Mouse (Mus musculus) hindbrain, postnatal 0 days (tissue): ENCODE measurements at regions not wholly inside any gene's neighbourhood (a gene's known extent, or its start where the extent isn't known, plus 50 kb on each side); places are given as distances from the start of the nearest gene placed in this dataset.

Source experiments
- ATAC-seq: fragments of 200-750 bp; cut with Nextera tagmentation; 2 replicates; pipeline ENCODE4 v1.8.0; 2017; ENCODE audit warnings: mild to moderate bottlenecking, moderate TSS enrichment, moderate library complexity
- DNase-seq: peaks from one replicate; pipeline ENCODE4 v3.0.0-alpha.2; 2015; ENCODE audit warnings: low spot score
- H3K27ac ChIP-seq: fragments of 300-500 bp; sonication (generic); 2 replicates; pipeline ENCODE4 v1.5.1; 2014; ENCODE audit warnings: mild to moderate bottlenecking
- H3K27me3 ChIP-seq: fragments of 300-500 bp; sonication (generic); 2 replicates; pipeline ENCODE4 v1.6.1; 2014; ENCODE audit warnings: low read length, mixed read lengths; ENCODE audit not compliant: insufficient read depth
- H3K36me3 ChIP-seq: fragments of 300-500 bp; sonication (generic); 2 replicates; pipeline ENCODE4 v1.6.1; 2014; ENCODE audit warnings: low read length, mixed read lengths; ENCODE audit not compliant: insufficient read depth
- H3K4me1 ChIP-seq: fragments of 300-500 bp; sonication (generic); 2 replicates; pipeline ENCODE4 v1.6.1; 2014; ENCODE audit warnings: antibody characterized with exemption, low read length, mixed read lengths; ENCODE audit not compliant: insufficient read depth
- H3K4me2 ChIP-seq: fragments of 300-500 bp; sonication (generic); 2 replicates; pipeline ENCODE4 v1.6.1; 2014; ENCODE audit warnings: low read depth, mild to moderate bottlenecking, low read length, moderate library complexity, mixed read lengths
- H3K4me3 ChIP-seq: fragments of 300-500 bp; sonication (generic); 2 replicates; pipeline ENCODE4 v1.5.1; 2014; ENCODE audit warnings: low read length
- H3K9ac ChIP-seq: fragments of 300-500 bp; sonication (generic); replicated peaks from 2 replicates; pipeline ENCODE4 v1.6.1; 2014; ENCODE audit warnings: mild to moderate bottlenecking, low read length, moderate library complexity, mixed read lengths
- H3K9me3 ChIP-seq: fragments of 300-500 bp; sonication (generic); 2 replicates; pipeline ENCODE4 v1.6.1; 2016; ENCODE audit warnings: low read length, mixed read lengths
- CTCF ChIP-seq: IDR thresholded peaks from 2 replicates; pipeline ENCODE4 v1.5.1; 2016; ENCODE audit warnings: antibody characterized with exemption, control low read depth, low read depth
- WGBS: fragments of 180-500 bp; shearing (Covaris S2); extraction: QIAGEN DNeasy Blood & Tissue Kit; methylation state at CpG from one replicate; pipeline ENCODE4 v1.1.7; 2014; 5-methylcytosine and 5-hydroxymethylcytosine counted together

DNA sequence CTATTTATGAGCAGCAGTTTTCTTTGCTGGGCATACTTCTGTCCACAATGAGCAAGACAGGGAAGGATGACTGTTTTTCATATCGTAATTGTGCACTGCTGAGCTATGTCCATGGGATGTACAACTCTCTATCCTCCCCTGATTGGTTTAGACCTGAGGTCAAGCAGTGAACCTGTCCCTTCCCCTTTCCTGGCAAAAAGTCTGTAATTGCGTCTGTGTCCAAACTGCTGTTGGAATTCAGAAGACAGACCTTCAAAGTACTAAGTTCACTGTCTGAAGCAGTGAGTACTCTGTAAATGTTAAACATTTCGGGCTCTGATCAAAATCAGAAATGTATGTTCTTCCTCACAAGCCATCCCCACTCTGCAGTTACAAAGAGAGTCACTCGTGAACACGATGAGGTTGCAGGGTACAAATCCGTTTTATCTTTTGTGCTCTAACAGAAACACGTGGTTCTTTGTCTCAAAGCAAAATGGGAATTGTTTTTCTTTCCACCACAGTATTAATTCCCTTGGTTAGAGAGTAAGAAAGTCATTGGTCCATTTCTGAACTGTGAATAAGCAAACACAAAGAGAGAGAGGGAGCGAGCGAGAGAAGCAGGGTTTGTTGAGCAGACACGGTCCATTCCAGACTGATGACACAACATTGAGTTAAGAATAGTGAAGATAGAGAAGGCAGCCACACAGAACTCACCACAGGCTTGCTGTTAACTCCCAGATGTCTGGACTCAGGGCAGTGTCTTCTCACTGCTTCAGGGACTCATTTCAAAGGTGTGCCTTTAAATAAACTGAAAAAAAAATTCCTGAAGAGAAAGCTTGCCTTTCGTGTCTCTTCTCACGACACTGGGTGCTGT lies 70.4 kb upstream of the Ifne start:
- Histone ChIP-seq H3K4me1 (no peaks in the 10 kb centered on the region), H3K36me3 (no peaks in the 10 kb centered on the region), H3K9ac (no peak overlapping the region), H3K27ac (no peak overlapping the region), H3K4me2 (no peak overlapping the region), H3K9me3 (no peaks in the 10 kb centered on the region), H3K27me3 (no peaks in the 10 kb centered on the region), H3K4me3 (no peak overlapping the region)
- 43% methylated on average over 12 of the region's 12 CpGs for WGBS
- peak; percentile 32; the same call in 1 of the 2 replicates for ATAC-seq
- TF ChIP-seq CTCF = no peak
- peak; percentile 4 for DNase-seq

GRCm38 (mm10) chr4:88948027-88948859 lies 68.2 kb upstream of the Ifne start:
- 89% methylated on average over 4 of the region's 4 CpGs for WGBS
- H3K4me2 ChIP-seq = no peak overlapping the region
- ATAC-seq (no peak), DNase-seq (no peak)
- no peak overlapping the region for H3K9ac ChIP-seq
- H3K36me3 ChIP-seq = no peaks in the 10 kb centered on the region
- TF ChIP-seq CTCF = no peak
- H3K27me3 ChIP-seq = no peaks in the 10 kb centered on the region
- H3K4me3 ChIP-seq = no peak overlapping the region
- H3K4me1 ChIP-seq = no peaks in the 10 kb centered on the region
- no peaks in the 10 kb centered on the region for H3K9me3 ChIP-seq
- no peak overlapping the region for H3K27ac ChIP-seq

DNA sequence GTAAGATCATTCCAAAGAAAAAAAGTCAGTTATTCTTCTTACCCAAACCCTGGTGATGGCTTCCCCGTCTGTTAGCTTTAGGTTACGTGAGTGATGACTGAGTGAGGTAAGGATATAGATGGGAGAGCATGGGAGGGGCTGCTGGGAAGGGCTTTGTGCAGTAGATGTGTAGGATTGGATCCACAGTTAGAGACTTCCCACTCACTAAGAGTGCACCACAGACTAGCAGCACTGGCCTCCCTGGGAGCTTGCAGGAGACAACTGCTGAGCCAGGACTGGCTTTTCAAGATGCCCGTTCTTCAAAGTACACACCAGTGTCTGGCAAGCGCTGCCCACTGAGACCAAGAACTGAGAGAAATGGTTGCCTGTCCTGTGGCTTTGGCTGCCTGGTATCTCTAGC lies 62.0 kb upstream of the Ifne start:
- H3K27ac ChIP-seq = no peak overlapping the region
- WGBS = 81% methylated on average over 4 of the region's 4 CpGs

GRCm38 (mm10) chr4:88940670-88941069 lies 60.7 kb upstream of the Ifne start:
- WGBS = 79% methylated on average over 2 of the region's 2 CpGs

More for the DNA sequence above, 62.0 kb upstream of the Ifne start:
- no peaks in the 10 kb centered on the region for H3K4me1 ChIP-seq
- no peak overlapping the region for H3K4me3 ChIP-seq
- no peak for TF ChIP-seq CTCF
- ATAC-seq (no peak), DNase-seq (no peak)
- H3K9ac ChIP-seq = no peak overlapping the region
- no peaks in the 10 kb centered on the region for H3K36me3 ChIP-seq
- 0 out of 2 replicates have a peak, but pooled peaks cover 4% of the 10 kb centered on the region for H3K27me3 ChIP-seq
- no peak overlapping the region for H3K4me2 ChIP-seq
- no peaks in the 10 kb centered on the region for H3K9me3 ChIP-seq

DNA sequence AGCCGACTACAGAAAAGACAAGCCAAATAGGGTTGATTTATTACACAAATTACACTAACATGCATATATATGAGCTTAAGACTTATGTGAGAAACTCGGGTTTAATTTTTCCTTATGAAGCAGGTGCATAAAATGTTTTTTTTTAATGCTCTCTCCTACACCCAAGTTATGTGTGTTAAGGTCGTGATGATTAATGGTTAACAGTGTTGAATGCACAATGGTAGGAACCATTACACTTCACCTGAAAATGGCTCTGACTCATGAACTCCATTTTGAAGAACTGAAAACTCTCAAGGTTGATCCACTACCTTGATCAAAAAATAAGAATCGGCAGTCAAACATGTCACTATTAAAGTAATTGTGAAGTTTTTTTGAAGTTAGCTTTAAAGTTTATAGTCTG lies 59.4 kb upstream of the Ifne start:
- no peak overlapping the region for H3K4me3 ChIP-seq
- no peak overlapping the region for H3K9ac ChIP-seq
- WGBS = 68% methylated on average over 4 of the region's 4 CpGs

More at GRCm38 (mm10) chr4:88940670-88941069, 60.7 kb upstream of the Ifne start:
- Histone ChIP-seq H3K27ac (no peak overlapping the region), H3K9me3 (no peaks in the 10 kb centered on the region), H3K27me3 (0 out of 2 replicates have a peak, but pooled peaks cover 8% of the 10 kb centered on the region), H3K4me2 (no peak overlapping the region), H3K4me1 (no peaks in the 10 kb centered on the region), H3K9ac (no peak overlapping the region), H3K36me3 (no peaks in the 10 kb centered on the region), H3K4me3 (no peak overlapping the region)
- DNase-seq = no peak
- ATAC-seq = no peak
- no peak for TF ChIP-seq CTCF

DNA sequence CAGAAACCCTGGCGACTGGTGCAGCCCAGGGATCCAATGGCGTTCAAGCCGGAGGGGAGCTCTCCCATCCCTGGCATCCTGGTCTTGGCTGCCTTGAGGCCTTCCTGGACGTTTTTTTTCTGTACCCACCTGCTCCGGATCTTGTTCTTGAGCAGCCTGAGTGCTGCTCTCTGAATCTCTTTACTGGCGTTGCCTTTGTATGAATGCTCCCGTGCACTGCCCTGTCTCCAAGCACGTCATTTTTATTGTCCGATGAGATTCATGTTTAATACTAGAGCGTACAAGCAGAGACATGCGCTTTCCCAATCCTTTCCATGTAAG lies 58.7 kb upstream of the Ifne start:
- Histone ChIP-seq H3K9ac (peak overlapping the region; percentile 68), H3K27ac (peak overlapping the region; percentile 83), H3K4me1 (no peaks in the 10 kb centered on the region), H3K27me3 (peaks cover 14% of the 10 kb centered on the region; the same call in 1 of the 2 replicates), H3K4me2 (peak overlapping the region; percentile 75), H3K36me3 (no peaks in the 10 kb centered on the region), H3K9me3 (no peaks in the 10 kb centered on the region), H3K4me3 (peak overlapping the region; percentile 64)
- DNase-seq (no peak), ATAC-seq (peak; percentile 79; the same call in 1 of the 2 replicates)
- WGBS = 4% methylated on average over 11 of the region's 11 CpGs
- TF ChIP-seq CTCF = 0 out of 2 replicates have a peak, but pooled peaks have one; percentile 15

More for the DNA sequence above, 59.4 kb upstream of the Ifne start:
- H3K4me2 ChIP-seq = peak overlapping the region; percentile 75
- ATAC-seq = no peak
- no peak for TF ChIP-seq CTCF
- no peaks in the 10 kb centered on the region for H3K4me1 ChIP-seq
- H3K27me3 ChIP-seq = peaks cover 14% of the 10 kb centered on the region; the same call in 1 of the 2 replicates
- no peaks in the 10 kb centered on the region for H3K36me3 ChIP-seq
- no peak overlapping the region for H3K27ac ChIP-seq
- DNase-seq = no peak
- H3K9me3 ChIP-seq = no peaks in the 10 kb centered on the region
